Mouse (Mus musculus) thymus, adult 2 months (tissue): ENCODE data around the gene Il12rb2.

Source experiments
- CTCF ChIP-seq: fragments of 200-500 bp; IDR thresholded peaks from 2 replicates; pipeline ENCODE4 v1.5.1; 2012; ENCODE audit warnings: mild to moderate bottlenecking, control low read depth, low read length, moderate library complexity, borderline replicate concordance; ENCODE audit not compliant: control insufficient read depth, poor library complexity, insufficient read depth; ENCODE audit errors: extremely low read depth
- POLR2A ChIP-seq: fragments of 200-500 bp; IDR thresholded peaks from 2 replicates; pipeline ENCODE4 v1.6.1; 2012; ENCODE audit warnings: mild to moderate bottlenecking, low read length, control low read depth, moderate library complexity; ENCODE audit not compliant: control insufficient read depth, poor library complexity, insufficient read depth; ENCODE audit errors: extremely low read depth

GRCm38 (mm10) chr6:67348065-67348464 lies 27.9 kb downstream of the Il12rb2 start:
- TF ChIP-seq POLR2A: no peak
- no peak for TF ChIP-seq CTCF
